Mouse (Mus musculus) testis, postnatal 14 days (tissue): Measurements from ENCODE around the gene Mylip.

Experiments
- DNase-seq: peaks from one replicate; pipeline ENCODE4 v3.0.0; 2021; ENCODE audit warnings: low spot score

The Mylip gene

DNA sequence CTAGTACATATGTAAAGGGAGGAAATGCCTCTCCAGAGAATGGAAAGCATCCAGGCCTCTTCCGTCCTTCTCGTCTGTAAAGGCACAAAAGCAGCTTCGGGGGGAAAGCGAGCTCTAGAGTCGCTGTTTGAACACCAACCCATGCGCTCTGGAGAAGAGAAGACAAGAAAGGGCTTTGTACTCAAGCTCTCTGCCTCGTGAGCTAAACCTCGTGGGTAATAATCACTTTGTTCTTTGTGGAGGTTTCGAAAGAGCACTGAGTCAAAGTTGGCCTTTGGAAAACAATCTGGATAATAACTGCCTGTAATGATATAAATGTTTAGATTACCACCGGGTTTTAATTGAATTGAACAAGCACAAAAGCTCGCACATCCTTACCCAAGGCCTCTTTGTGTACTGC is 39.7 kb downstream of the Mylip start:
- no peak for DNase-seq

DNA sequence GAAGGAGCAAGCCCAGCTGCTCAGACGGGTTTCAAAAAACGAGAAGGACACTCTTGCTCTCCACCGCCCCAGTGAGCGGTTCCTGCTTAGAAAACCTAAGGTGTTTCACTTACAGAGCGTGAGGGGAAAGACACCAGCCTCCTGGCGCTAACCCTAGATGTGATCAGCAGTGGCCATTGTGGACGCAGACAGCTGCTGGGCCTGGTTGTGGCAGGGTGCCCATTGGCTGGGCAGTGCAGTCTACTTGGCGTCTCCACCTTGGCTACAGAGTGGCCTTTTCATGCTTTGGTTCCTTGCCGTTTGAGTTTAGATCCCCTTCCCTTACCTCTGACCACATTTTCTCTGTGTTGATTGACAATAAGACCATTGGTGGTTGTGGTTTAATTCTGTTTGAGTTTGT is 47.6 kb downstream of the Mylip start:
- no peak for DNase-seq

DNA sequence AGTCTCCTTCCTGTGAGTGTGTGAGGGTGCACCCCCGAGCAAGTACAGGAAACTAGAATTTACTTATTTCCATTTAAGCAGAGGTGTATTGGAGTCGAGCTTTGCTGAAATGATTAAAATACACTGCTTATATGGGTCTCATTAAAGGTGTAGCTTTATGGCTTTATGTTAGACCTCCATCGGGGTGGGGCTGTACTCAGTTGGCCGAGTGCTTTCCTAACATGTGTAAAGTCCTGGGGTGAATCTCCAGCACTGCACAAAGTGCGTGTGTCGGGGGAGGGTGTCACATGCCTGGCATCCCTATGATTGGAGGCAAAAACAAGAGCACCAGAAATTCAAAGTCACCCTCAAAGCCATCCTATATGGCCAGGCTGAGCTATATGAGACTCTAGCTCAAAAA is 49.3 kb downstream of the Mylip start:
- no peak for DNase-seq

DNA sequence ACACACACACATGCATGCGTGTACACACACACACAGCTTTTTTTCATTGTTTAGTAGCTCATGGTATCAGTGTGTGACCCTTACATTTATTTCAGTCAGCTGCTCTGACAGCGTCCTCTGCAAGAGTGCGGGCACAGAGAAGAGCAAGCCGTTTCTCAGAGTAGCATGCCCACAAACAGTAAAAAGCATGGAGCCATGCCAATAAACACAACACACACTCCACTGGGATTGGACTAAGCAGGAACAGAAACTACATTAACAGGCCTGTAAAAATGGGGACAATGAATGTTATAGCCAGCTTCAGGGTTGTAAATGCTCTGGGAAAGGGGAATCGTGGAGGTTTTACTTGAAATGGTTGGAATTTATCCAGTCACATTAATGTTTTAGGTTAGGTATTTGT is 50.7 kb downstream of the Mylip start:
- no peak for DNase-seq

DNA sequence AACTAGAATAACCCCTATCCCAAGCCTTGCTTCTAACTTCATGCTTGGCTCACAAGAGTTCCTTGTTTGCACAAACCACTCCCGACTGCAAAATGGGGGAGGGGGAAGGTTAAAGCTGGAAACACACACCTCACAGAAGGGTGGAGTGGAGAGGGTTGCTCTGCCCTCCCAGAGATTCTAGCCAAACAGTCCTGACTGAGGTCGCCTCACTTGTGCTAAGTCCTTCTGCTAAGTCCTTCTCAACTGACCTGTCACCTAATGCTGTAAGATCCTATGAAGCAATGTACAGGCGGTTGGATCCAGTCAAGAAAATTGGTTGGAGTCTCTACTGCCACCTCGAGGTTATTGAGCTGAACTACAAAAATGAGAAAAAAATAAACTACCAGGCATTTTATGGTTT is 52.9 kb downstream of the Mylip start:
- no peak for DNase-seq

DNA sequence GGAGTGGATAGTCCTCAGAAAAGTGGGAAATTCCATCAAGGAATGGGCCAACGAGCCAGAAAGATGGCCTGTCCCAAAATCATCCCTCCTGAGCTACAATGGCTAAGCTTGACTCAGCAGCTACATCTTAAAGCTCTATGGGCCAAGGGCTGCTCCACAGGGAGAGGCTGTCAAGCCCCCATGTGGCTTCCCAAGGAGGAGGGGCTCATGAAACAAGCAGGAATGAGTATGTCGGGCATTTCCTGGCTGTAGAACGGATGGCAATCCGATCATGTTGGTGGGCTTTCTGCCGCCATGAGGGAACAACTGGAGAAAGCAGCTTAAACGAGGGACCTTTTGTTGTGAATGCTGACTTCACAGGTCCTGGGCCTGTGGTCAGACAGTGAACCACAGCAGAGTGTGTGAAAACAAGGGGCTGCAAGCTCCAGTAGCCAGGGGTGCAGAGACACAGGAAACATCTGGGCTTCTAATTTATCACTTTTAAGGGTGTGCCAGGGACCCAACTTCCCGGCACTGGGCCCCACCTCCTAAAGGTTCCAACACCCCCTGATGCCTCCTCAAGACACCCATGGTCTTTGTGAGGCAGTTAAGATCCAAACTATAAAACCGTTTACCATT is 53.5 kb downstream of the Mylip start:
- DNase-seq, result no peak

DNA sequence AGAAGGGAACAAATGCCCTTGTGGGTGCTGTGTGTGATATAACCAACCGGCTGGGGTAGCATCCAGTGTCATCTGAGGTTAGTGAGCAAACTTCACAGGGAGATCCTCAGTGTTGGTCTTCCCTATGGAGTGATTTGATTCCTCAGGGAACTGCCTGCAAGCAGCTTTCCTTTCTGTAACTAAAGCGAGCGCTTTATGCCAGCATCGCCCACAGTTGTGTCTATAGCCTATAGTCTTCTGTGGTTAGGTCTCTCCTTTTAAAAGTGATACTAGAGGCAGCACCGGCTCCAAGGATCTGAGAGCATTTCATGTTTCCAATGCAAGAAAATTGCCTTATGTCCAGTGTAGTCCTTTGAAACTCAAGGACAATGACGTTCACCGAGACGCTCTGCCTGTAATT is 54.7 kb downstream of the Mylip start:
- DNase-seq, result no peak

DNA sequence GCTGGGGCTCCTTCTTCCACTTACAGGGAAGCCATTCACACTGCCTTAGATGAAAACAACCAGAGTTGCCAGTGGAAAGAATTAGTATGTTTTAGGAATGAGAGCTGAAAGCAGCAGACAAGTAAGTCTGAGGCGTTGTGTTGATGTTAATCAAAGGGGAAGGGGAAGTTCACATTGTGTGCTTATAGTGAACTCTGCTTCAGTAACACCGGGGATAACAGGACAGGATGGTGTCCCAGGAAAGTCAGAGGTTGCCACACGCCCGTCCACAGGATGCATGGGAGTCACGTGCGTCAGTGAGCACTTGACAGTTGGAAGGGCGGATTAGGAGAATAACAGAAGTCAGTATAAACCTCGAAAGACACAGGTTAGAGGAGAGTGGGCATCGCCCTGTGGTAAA is 55.1 kb downstream of the Mylip start:
- no peak for DNase-seq

DNA sequence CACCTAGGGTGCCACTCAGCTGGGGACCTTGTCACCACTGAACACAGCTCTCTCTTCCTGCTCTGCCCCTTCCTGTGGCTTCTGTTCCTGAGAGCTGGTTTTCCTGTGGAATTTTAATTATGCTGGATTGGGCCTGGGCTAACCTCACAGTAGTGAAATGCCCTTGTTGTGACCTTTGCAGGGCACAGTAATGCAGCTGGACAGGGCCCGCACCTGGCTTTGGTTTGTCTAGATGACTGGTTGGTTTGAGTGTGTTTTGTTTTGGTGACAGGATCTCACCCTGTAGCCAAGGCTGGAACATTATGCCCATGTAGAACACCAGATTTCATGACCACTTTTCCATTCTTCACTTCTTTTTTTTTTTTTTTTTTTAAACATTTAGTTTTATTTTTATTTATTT is 57.1 kb downstream of the Mylip start:
- DNase-seq, result no peak

DNA sequence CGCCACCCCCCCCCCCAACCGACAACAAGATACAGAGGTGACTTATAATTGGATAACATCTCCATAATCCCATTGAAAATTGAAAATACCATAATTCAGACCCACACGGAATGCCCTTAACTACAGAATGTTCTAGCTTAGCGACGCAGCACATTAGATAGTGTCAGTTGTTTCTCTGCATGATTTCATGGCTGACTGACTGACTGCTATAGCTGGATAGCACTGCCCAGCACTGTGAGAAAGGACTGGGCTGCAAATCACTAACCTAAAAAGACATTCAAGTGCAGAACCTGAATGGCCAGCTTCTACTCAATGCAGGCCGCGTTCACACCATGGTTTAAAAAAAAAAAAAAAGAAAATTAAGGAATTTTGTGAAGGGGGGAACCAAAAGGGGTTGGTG is 62.9 kb downstream of the Mylip start:
- DNase-seq, result no peak

DNA sequence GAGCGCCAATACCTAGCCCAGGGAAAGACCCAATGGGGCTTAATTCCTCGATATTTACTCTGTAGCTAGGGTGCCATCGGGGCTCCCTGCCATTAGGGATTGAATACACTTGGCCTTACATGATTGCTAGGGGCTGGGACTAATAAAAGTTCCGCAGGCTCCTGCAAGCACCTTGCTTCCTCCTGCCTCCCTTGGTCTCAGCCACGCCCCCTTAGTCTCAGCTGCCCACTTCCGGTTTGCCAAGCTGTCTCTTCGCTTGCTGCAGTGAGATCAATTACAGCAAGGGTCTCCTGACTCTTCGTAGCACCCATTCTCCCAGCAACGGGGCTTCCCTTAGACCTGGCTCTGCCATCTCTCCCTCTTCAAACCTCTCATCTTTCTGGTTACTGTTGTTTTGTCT is 63.5 kb downstream of the Mylip start:
- DNase-seq, result no peak

DNA sequence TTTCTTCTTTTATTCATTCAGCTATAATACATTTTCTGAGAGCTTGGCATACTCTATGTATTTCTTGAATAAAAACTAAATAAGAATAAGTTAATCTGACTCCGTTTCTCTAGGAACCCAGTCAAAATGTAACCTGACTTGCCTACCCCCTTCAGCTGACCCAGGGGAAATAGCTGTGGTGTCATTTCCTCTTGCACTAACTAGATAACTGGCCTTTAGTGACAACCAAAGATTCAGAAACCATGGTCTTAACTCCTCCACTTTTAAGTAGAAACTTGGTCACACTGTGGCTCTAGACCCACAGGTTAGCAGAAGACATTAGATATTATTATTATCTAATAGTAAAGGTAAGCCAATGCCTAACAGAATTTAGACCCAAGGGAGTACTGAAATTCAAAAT is 64.5 kb downstream of the Mylip start:
- DNase-seq, result no peak

DNA sequence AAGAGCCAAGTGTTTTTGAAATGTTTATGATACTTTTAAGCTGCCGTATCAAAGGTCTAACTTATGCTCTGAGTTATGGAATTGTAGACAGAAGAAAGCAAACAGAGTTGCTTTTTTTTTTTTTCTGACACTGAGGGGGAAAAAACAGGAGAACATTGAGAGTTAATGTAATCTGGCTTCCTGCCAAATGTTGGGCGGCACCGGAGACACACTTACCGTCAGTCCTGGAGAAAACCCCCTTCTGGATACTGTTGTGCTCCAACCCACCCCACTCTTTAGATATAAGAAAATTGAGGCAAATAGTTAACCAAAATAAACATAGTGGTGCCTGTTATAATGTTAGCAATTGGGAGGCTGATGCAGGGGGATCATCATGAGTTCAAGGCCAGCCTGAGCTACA is 65.1 kb downstream of the Mylip start:
- no peak for DNase-seq

DNA sequence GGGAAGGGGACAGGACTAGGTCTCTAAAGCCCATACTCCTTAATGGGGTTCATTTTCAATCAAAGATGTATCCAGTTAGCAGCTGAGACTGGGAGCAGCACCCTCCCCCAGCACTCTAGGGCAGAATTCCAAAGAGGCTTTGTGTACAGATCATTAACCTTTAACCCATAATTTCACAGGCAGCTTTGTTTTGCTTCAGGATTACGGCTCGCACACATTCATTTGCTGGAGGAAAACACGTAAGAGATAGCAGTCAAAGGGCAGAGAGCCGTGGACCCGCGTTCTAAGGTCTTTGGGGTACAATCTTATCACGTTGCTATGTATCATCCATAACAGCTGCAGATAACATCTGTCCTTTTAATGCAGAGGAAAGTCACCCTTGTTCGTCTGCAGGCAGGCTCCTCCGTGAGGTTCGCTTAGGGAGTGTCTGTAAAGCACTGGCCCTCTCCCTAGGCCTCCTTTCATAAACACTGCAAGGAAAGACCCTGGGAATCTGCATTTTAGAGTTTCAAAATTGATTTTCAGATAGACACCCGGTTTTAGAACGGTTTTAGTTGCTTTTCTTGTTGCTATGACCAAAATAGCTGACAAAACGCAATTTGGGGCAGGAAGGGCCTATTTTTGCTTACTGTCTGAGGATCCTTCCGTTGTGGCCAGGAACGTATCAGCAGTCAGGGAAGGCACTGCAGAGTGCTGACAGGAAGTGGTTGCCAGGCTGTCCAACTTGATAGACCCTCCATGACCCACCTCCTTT is 65.7 kb downstream of the Mylip start:
- DNase-seq, result no peak

DNA sequence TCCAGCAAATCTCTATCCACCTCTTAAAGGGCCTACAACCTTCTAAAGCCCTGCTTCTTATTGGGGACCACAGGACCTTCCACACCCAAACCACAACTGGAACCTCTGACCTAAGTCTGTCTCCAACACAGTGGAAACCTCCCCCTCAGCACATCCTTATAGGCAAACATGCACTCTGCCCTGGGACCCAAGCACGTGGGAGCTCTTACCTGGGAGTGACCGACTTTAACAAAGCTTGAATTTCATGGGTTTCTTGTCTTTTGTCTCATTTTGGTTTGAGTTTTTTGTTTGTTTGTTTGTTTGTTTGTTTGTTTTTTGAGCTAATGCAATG is 66.3 kb downstream of the Mylip start:
- DNase-seq, result no peak

DNA sequence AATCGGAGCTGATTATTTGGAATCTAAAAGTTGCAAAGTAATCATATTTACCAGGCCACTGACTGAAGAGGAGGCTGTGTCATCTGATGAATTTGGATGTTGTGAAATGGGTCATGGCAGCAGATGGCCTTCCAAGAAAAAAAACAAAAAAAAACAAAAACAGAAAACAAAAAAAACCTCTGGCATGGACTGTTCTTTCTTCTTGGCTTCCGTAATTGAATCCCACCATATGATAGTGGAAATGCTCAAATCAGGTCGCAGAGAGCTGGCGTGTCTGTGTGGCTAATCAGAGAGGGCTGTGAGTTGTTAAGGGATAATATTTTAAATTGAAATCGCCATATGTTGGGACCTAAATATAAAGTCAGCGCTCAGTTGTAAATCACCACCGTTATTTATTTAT is 67.9 kb downstream of the Mylip start:
- no peak for DNase-seq

DNA sequence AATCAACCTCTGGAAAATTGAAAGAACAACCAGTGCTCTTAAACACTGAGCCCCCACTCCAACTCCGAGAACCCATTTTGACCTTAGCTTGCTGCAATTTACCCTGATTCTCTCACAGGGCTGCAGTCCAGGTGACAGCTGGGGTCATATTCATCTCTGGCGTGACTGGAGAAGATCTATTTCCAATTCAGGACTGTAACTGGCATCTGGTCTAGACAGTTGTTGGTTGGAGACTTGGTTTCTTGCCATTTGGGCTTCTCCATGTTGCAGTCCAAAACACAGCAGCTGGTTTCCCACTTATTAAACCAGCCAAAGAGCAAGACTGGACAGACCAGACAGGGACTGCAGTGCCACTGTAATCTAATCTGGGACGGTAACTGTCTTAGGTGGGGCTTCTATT is 70.6 kb downstream of the Mylip start:
- DNase-seq, result no peak

DNA sequence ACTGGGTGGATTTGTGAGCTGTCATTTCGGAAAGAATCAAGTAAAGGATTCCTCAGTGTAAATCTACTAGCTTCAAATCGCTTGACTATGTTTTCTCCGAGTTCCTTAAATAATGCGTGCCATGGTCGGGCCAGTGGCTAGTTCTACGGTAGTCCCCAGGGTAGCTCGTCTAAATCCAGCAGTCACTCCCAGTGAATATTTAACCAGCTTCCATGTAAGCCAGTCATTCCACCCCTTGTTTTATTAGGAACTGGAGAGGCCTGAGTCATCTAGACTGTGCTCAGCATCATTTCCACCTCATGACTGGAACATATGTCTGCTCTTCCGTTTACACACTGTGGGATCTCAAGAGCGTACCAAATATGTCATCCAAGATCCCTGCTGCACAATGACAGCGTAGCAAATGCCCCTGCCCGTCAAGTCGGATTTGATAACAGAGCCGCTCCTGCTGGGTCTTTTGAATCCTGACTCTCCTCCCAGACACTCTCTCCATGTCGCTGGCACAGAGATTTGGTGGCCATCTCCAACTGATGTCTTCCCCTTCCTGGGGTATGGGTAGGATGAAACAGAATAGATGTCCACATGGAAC is 71.9 kb downstream of the Mylip start:
- no peak for DNase-seq
